Mouse (Mus musculus) lung, postnatal 0 days (tissue): ENCODE measurements around the gene Id4.

ENCODE experiments used
- CTCF ChIP-seq: IDR thresholded peaks from 2 replicates; pipeline ENCODE4 v1.5.1; 2016; ENCODE audit warnings: antibody characterized with exemption, mild to moderate bottlenecking
- EP300 ChIP-seq: IDR thresholded peaks from 2 replicates; pipeline ENCODE4 v1.6.1; 2016; ENCODE audit warnings: antibody characterized with exemption, mild to moderate bottlenecking, control low read depth

GRCm38 (mm10) chr13:48265029-48265428, 4.0 kb downstream of the Id4 start:
- TF ChIP-seq CTCF (no peak), EP300 (no peak)
